Mouse (Mus musculus): Measurements from ENCODE around the gene Derl2. TPM values are rescaled to one million over a fixed set of nuclear protein-coding genes. Genes with fewer than 3 reads are reported as not detected.
A peak's percentile ranks its signal among the peaks of the same experiment; 100 is the strongest.

Gene Derl2
- total RNA-seq (2015) (30.7 and 33.0 TPM in 2 replicates), total RNA-seq (2017) (41.4 and 43.5 TPM in 2 replicates)

- ATAC-seq (replicated peaks; ENCODE audit: poor library complexity), result peak; percentile 94
Measured at GRCm38 (mm10) chr11:71019201-71020068, at the start of gene Derl2, which contains the start of gene Mis12. Gene Derl2 (minus strand): TSS chr11:71019841. Gene Mis12 (plus strand): TSS chr11:71019611.

- peak; percentile 65 for ATAC-seq (replicated peaks; ENCODE audit: poor library complexity)
Measured at GRCm38 (mm10) chr11:71052554-71052953, 32.9 kb upstream of the Derl2 start.

GRCm38 (mm10) chr11:71039526-71040298 is 20.1 kb upstream of the Derl2 start:
- ATAC-seq (replicated peaks; ENCODE audit: poor library complexity), result no peak

DNA sequence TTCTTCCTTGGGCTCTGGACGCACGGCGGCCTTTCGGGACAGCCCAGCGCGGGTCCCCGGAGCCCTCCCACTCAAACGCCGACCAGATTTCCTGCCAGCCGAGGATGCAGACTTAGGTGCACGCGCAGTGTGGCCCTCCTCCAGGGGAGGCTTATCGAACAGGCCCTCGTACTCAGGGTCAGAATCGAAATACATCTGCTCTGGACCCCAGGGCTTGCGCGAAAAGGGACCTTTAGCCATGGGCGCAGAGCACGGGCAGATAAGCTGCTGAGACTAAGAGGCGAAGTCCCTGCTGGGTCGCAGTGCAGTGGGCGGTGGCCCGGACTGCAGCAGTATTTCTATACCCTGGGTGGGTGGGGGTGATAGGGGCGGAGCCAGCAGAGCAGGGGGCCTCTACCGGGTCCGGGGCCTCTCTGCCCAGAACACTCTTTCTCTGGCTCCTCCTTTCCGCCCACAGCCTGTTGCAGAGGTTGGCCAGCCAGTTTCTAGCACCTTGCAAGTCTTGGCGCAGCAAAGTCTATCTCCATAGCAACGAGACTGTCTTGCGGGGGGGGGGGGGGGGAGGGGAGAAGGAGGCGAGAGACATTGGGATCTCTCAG is 13.6 kb upstream of the Derl2 start, which contains the start of gene 6330403K07Rik:
6330403K07Rik (minus strand) TSS at position 351 of the 599 bp plus-strand sequence.
- no peak for ATAC-seq (replicated peaks; ENCODE audit: poor library complexity)

DNA sequence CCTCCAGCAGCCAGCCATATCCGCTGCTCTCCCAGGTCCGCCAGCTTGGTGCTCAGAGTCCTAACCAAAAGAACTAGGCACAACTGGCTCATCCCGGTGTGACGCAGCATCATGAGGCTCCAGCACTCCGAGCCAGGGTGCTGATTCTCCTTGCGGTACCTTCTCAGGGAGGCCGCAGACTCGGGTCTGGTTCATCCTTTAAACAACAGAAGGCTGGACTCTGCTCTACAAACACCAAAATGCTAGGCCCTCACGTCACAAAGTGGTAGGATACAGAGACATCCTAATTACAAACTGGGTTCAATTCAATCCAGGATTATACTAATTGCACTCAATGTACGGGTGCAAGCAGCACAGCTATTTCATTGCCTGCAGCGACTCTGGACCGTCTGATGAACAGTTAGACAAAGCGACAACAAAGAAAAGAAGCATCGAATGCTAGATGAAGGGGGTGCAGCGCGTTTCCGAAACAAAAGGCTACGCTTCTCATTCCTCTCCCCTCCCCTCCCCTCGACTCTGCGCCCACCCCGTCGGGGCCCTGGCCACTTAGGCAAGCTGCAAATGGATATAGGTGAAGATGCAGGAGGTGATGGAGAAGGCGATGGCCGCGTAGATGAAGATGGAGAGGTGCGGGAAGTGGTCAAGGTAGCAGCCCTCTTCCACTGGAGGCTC is 13.0 kb upstream of the Derl2 start:
- ATAC-seq (replicated peaks; ENCODE audit: poor library complexity), result no peak

- no peak for ATAC-seq (replicated peaks; ENCODE audit: poor library complexity)
Measured at GRCm38 (mm10) chr11:71032070-71032469, 12.4 kb upstream of the Derl2 start.

- ATAC-seq (replicated peaks; ENCODE audit: poor library complexity), result no peak
Measured at GRCm38 (mm10) chr11:71029403-71030118, 9.9 kb upstream of the Derl2 start.

DNA sequence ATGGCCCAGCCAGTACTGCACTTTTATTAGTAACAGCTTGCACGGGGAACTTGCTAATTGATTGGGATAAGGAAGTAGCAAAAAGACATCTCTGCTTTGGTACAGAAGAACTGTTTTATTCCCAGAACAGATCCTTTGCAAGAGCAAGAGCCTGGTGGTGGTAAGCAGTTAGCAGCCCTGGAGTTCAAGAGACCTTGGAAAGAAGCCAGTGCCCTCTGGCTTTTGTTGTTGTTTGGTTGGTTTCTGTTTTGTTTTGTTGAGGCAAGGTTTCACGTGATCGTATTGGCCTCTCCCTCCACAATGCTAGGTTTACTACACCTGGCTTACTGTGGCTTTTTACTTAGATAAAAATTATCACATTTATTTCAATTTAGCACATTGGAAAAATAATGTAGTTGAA is 8.6 kb upstream of the Derl2 start:
- no peak for ATAC-seq (replicated peaks; ENCODE audit: poor library complexity)

- no peak for ATAC-seq (replicated peaks; ENCODE audit: poor library complexity)
Measured at GRCm38 (mm10) chr11:71018416-71019200, 1.0 kb downstream of the Derl2 start.

- no peak for ATAC-seq (replicated peaks; ENCODE audit: poor library complexity)
Measured at GRCm38 (mm10) chr11:71017051-71017450, 2.6 kb downstream of the Derl2 start.

DNA sequence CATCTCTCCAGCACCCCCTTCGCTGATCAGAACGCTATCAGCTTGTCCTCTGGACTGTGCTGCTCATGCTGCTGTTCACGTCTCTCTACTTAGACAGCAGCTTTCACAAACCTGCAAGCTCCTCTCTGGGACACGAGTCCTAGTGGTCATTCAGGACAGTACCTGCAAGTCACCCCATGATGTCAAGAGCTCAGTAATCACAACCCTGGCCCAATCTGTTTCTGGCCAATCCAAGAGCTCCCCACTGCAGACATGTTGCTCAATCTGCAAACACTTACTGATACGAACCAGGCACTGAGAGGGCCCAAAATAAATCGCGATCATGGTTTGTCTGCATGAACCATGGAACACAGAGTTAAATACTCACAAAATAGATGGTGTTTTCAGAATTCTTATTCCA is 6.9 kb downstream of the Derl2 start:
- no peak for ATAC-seq (replicated peaks; ENCODE audit: poor library complexity)

DNA sequence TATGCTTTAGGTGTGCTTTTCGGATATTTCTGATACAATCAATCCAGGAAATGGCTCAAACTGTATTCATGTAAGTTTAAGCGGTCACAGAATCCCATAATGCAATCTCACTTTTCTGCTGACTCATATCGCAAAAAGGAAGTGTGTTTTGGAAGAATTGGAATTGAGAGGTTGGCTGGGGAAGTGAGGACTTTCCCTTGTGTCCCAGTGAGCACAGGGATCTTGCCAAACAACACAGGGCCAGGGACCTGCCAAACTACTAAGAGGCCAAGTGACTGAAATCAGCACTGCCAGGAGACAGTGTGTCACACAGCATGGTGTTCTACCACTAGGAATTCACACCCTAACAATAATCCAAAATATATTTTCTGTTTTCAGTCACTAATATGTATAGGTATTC is 11.3 kb downstream of the Derl2 start:
- ATAC-seq (replicated peaks; ENCODE audit: poor library complexity), result no peak

- no peak for ATAC-seq (replicated peaks; ENCODE audit: poor library complexity)
Measured at GRCm38 (mm10) chr11:71007831-71008230, 11.8 kb downstream of the Derl2 start.

GRCm38 (mm10) chr11:71007026-71007425 is 12.6 kb downstream of the Derl2 start:
- no peak for ATAC-seq (replicated peaks; ENCODE audit: poor library complexity)

DNA sequence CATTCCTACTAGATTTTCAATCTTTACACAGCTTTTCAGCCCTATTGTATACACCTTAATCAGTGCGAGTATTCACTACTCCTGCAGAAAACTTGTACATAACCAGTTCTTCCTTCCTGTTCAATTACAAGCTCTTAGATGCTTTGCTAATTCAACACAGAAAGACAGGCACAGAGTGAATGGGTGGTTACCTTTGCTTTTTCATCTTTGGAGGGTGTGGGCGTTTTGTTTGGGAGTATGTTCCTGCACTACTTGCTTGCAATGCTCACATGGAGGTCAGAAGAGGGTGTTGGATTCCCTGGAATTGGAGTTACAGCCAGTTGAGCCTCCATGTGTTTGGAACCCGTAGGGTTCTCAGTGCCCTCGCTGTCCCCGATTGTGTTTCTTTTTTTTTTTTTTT is 14.6 kb downstream of the Derl2 start:
- no peak for ATAC-seq (replicated peaks; ENCODE audit: poor library complexity)

DNA sequence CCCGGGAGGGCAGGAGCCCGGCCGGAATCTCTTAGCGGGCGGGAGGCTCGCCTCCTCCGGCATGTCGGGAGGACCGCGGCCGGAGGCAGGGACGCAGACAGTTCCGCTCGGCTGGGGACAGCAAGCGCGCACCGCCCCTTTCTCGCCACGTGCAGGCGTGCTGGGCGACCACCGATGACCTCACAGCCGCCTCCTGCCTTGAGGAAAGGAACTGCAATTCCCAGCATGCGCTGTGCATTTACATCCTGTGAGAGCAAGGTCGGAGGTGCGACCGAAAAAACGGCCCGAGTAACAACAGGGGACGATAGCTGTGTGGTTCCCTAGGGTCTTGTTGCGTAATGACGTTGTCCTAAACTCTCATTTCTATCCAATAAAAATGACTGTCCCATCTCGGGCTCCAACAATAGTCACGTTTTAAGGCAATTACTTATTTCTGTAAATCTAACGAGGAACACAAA is 15.3 kb downstream of the Derl2 start, which contains the start of gene Dhx33:
Dhx33 (minus strand) TSS at position 122 of the 458 bp plus-strand sequence.
- peak; percentile 98 for ATAC-seq (replicated peaks; ENCODE audit: poor library complexity)

DNA sequence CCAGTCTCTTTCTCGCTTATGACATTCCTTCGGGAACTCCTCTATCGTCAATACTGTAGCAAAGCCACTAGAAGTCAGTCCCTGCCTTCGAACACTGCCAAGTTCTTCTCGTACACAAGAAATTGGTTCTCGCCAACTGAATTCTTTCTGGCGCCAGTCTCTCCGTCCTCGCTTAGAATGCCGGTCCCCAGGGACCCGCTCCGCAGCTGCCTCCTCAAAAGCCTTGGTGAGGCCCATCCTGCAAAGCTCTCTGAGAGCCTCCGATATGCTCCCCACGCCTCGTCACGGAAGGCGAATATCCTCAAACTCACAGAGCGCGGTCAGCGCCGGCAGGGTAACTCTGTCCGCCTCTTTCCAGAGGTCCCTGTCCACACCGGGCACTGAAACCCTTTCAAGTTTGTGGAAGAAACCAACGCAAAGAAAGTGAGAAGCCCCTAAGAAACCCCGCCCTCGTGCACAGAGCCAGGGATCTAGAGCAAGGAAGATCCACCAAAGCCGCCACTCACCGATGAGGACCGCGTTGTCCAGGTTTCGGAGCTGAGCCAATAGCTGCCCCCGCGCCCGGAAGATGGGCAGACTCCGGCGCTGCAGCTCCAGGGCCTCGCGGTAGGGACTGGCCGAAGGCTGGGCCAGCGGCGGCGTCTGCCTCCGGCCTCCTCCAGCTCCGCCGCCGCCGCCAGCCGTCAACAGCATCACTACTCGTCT is 15.9 kb downstream of the Derl2 start:
- ATAC-seq (replicated peaks; ENCODE audit: poor library complexity), result peak; percentile 40

GRCm38 (mm10) chr11:71001167-71001566 is 18.5 kb downstream of the Derl2 start:
- no peak for ATAC-seq (replicated peaks; ENCODE audit: poor library complexity)

Measured in megakaryocyte progenitor cell, adult 5-6 weeks (primary cell).